Mouse (Mus musculus): ENCODE measurements around the gene Yipf2. TPM values are rescaled to one million over a fixed set of nuclear protein-coding genes. Genes with fewer than 3 reads are reported as not detected.

Yipf2 gene
- polyA plus RNA-seq (2012; rRNA removed) = 27.6 and 27.8 TPM in 2 replicates

DNA sequence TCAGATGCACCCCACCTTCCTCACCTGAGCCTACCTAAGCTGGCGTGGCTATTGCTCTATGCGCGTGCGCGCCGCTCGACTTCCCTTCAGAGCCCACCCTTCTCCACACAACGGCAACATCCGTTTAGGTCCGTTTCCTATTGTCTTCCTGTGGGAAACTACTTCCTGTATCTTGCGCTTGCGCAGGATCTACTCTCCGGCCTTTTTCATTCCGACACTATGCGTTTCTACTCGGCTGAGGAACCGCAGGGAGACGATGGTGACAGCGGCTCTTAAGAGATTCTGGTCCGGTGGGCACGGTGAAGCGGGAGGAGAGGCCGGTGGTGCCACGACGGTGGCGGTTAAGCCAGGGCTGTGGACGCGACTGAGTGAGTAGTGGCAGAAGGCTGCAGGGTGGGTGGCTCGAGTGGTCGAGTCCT lies at the start of gene Yipf2, which contains the start of gene Timm29:
Gene Yipf2, minus strand, starts transcription at position 126 of the 419 bp plus-strand sequence.
Gene Timm29, plus strand, starts transcription at position 20 of the 419 bp plus-strand sequence.
- DNase-seq (ENCODE audit: extremely low spot score in 1 of 2, low spot score in 1 of 2) = peak; percentile 93 to 99

- no peak for DNase-seq (ENCODE audit: extremely low spot score in 1 of 2, low spot score in 1 of 2)
Measured at GRCm38 (mm10) chr9:21639031-21639430, 46.4 kb upstream of the Yipf2 start.

DNA sequence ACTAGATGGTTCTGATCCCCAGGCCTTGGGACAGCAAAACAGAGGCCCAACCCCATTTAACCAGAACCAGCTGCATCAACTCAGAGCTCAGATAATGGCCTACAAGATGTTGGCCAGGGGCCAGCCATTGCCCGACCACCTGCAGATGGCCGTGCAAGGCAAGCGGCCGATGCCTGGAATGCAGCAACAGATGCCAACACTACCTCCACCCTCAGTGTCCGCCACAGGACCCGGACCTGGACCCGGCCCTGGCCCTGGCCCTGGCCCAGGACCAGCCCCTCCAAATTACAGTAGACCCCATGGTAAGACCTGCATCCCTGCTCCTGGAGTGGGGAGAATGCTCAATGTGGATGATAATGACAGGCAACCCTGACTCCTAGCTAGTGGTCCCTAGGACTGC lies 43.0 kb upstream of the Yipf2 start:
- DNase-seq (ENCODE audit: extremely low spot score in 1 of 2, low spot score in 1 of 2) = no peak

GRCm38 (mm10) chr9:21633106-21633505 lies 40.5 kb upstream of the Yipf2 start:
- DNase-seq (ENCODE audit: extremely low spot score in 1 of 2, low spot score in 1 of 2) = no peak

DNA sequence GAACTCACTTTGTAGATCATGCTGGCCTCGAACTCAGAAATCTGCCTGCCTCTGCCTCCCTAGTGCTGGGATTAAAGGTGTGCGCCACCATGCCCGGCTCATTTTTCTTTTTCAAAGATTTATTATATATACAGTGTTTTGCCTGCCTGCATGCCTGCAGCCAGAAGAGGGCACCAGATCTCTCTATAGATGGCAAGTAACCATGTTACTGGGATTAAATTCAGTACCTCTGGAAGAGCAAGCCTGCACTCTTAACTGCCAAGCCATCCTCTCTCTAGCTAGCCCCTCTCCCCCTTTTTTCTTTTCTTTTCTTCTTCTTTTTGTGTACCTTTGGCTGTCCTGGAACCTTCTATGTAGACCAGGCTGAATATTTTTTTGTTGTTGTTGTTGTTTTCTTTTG lies 38.0 kb upstream of the Yipf2 start:
- DNase-seq (ENCODE audit: extremely low spot score in 1 of 2, low spot score in 1 of 2) = peak in 1 of 2 experiments; percentile 72

- no peak for DNase-seq (ENCODE audit: extremely low spot score in 1 of 2, low spot score in 1 of 2)
Measured at GRCm38 (mm10) chr9:21627145-21627795, 34.6 kb upstream of the Yipf2 start.

GRCm38 (mm10) chr9:21626571-21626970 lies 33.9 kb upstream of the Yipf2 start:
- DNase-seq (ENCODE audit: extremely low spot score in 1 of 2, low spot score in 1 of 2) = no peak

DNA sequence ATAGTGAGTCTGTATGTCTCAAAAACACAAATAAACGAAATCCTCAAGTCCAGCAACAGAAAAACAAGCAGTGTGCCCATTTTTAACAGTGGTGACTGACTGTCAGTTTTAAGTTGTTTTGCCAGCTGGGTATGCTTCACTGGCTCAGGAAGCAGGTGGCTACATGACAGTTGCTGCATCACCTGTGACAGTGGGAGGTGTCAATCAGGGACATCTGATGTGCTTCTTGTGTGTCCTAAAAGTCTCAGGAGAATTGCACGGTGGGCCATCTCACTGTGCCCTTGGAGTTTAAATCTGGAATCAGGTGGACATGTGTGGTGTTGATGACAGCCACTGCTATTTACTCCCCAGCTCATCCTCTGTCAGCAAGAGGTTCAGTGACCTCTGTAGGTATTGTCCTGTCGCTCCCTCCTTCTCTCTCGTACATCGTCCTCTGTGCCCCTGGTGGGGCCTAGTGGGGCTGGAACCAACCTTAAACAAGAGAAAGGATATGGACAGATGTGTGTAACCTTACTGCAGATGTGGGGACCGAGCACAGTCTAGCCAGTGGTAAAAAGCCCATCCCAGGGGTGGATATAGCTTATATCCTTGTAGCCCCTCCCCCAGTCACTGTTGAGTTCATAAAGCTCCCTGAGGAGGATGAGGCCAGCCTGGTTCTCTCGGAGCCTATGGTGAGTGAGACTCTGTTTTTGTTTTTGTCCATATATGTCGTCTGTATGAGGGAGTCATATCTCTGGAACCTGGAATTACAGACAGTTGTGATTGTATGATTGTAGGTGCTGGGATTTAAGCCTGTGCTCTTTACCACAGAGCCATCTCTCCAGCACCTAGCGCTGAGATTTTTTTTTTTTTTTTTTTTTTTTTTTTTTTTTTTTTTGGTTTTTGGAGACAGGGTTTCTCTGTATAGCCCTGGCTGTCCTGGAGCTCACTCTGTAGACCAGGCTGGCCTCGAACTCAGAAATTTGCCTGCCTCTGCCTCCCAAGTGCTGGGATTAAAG lies 33.0 kb upstream of the Yipf2 start:
- DNase-seq (ENCODE audit: extremely low spot score in 1 of 2, low spot score in 1 of 2) = no peak

GRCm38 (mm10) chr9:21622676-21623075 lies 30.0 kb upstream of the Yipf2 start:
- no peak for DNase-seq (ENCODE audit: extremely low spot score in 1 of 2, low spot score in 1 of 2)

GRCm38 (mm10) chr9:21620229-21620628 lies 27.6 kb upstream of the Yipf2 start:
- DNase-seq (ENCODE audit: extremely low spot score in 1 of 2, low spot score in 1 of 2) = no peak

- DNase-seq (ENCODE audit: extremely low spot score in 1 of 2, low spot score in 1 of 2) = no peak
Measured at GRCm38 (mm10) chr9:21617066-21617465, 24.4 kb upstream of the Yipf2 start.

GRCm38 (mm10) chr9:21616232-21616781 lies 23.7 kb upstream of the Yipf2 start:
- DNase-seq (ENCODE audit: extremely low spot score in 1 of 2, low spot score in 1 of 2) = peak; percentile 56 to 84

- DNase-seq (ENCODE audit: extremely low spot score in 1 of 2, low spot score in 1 of 2) = peak; percentile 99 to 100
Measured at GRCm38 (mm10) chr9:21615617-21616231, 23.1 kb upstream of the Yipf2 start, which contains the start of gene Smarca4. Gene Smarca4 (plus strand): TSS chr9:21616169.

- no peak for DNase-seq (ENCODE audit: extremely low spot score in 1 of 2, low spot score in 1 of 2)
Measured at GRCm38 (mm10) chr9:21614864-21615616, 22.4 kb upstream of the Yipf2 start.

DNA sequence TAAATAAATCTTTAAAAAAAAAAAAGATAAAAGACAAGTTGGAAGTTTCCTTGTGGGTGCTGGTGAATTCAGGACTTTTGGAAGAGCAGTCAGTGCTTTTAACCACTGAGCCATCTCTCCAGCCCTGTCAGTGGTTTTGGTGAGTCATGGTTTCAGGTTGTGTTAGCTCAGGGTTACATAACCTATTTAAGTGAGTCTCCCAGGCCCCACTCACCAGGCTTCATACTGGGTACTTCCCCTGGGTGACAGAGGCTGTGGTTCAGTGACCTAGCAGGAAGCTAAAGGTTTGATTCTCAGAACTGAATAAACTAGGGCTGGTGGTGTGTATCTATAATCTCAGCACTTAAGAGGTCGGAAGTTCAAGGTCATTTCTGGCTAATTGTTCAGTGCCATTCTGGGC lies 17.2 kb upstream of the Yipf2 start:
- DNase-seq (ENCODE audit: extremely low spot score in 1 of 2, low spot score in 1 of 2) = no peak

DNA sequence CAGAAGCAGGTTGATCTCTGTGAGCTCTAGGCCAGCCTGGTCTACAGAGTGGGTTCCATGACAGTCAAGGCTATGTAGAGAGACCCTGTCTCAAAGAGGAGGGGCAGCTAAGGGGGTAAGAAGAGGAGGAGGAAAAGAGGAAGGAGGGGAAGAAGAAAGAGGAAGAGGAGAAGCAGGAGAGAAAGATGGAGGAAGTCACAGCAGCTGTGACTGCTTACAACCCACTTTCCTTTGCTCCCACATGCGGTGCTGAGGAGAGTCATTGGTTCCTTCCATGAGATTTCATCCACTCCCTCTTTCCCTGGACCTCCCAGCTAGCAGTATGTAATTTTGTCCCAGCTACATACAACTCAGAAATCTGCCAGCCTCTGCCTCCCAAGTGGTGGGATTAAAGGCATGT lies 14.0 kb upstream of the Yipf2 start:
- no peak for DNase-seq (ENCODE audit: extremely low spot score in 1 of 2, low spot score in 1 of 2)

GRCm38 (mm10) chr9:21605865-21606264 lies 13.2 kb upstream of the Yipf2 start:
- no peak for DNase-seq (ENCODE audit: extremely low spot score in 1 of 2, low spot score in 1 of 2)

DNA sequence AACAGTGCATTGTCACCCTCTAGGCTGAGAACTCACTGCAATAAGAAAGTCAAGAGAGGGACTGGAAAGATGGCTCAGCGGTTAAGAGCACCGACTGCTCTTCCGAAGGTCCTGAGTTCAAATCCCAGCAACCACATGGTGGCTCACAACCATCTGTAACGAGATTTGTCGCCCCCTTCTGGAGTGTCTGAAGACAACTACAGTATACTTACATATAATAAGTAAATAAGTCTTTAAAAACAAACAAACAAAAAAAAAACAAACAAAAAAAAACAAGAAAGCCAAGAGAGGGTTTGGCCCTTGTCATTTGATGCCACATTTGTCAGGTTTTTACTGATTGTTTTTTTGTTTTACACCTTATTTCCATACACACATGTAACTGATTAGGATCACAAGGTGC lies 11.5 kb upstream of the Yipf2 start:
- no peak for DNase-seq (ENCODE audit: extremely low spot score in 1 of 2, low spot score in 1 of 2)

DNA sequence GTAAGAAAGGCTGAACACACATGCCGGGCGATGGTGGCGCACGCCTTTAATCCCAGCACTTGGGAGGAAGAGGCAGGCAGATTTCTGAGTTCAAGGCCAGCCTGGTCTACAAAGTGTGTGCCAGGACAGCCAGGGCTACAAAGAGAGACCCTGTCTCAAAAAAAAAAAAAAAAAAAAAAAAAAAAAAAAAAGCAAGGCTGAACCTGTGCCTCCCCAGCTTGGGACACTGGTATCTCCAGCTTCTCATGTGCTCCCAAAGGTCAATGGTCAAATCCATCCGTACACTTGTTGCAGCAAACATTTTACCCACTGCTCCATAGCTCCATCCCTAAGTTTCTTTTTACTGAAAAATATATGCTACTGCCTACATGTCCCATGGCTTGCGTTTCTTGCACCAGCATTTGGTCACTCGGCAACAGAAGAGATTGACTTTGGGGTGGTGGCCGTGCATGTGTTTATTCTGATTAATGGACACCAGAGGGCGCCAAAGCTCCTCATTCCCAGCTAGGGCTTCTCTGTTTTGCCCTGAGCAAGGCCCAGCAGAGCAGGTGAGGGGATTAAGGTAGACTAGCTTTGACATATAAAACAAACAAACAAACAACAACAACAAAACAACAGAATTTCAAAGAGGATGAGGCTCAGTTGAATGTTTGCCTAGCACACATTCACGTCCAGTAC lies 9.2 kb upstream of the Yipf2 start:
- peak in 1 of 2 experiments; percentile 84 for DNase-seq (ENCODE audit: extremely low spot score in 1 of 2, low spot score in 1 of 2)
